Mouse (Mus musculus): ENCODE data around the gene Mtif3. TPM values are rescaled to one million over a fixed set of nuclear protein-coding genes. Genes with fewer than 3 reads are reported as not detected.
"Not testable (repeated sequence)": the region's sequence is repeated elsewhere in the genome, so short reads cannot be mapped to it uniquely, and the experiment has no call there.

Gene Mtif3
- polyA plus RNA-seq, 1 experiment from 2014 or later = 28.5 TPM

DNA sequence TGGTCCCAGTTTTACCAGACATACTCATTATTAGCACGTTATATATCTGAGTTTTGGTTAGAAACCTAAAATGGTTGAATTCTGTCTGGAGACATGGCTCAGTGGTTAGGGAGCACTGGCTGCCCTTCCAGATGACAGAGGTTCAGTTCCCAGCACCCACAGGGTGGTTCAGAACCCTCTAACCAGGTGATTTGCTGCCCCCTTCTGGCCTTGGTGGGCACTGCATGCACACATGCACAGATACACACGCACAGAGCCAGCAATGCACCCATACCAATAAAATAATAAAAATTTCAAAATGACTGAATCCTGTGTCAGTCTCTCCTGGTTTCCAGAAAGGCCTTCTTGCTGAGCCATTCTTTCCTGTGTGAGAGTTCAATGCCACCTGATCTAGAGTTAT, 19.0 kb downstream of the Mtif3 start:
- H3K9me3 ChIP-seq (ENCODE audit: control insufficient read depth, low read length) = no peaks in the 10 kb centered on the region
- H3K9ac ChIP-seq = no peak overlapping the region
- H3K36me3 ChIP-seq (replicated peaks; ENCODE audit: control insufficient read depth, insufficient read depth) = no peaks in the 10 kb centered on the region
- H3K4me2 ChIP-seq (replicated peaks) = no peak overlapping the region
- peaks cover 5% of the 10 kb centered on the region for H3K4me1 ChIP-seq (replicated peaks; ENCODE audit: control insufficient read depth, insufficient read depth, low read length)
- no peak overlapping the region for H3K27ac ChIP-seq
- no peaks in the 10 kb centered on the region for H3K27me3 ChIP-seq (ENCODE audit: control insufficient read depth, insufficient read depth, low read length)
- ATAC-seq (ENCODE audit: low FRiP score) (no peak), DNase-seq (ENCODE audit: low spot score) (no peak)
- 99% methylated on average over 2 of the region's 2 CpGs for WGBS
- no peak overlapping the region for H3K4me3 ChIP-seq (replicated peaks; ENCODE audit: low read length)

DNA sequence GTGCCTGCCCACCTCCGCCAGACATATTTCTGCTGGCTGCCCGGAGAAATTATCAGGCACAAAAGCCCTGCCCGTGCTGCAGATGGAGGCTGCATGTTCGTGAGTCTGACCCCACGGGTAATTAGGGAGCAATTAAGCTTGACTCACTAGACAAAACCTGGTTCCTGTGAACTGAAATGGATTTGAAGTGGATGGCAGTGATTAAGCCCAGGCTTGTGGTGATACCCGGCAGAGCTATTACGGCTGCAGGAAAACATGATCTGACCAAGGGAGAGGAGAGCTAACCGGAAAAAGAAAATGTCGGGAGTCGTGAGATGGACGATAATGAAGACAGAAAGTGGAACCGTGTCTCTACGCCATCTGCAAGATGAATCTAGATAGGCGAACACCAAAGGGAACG, 20.6 kb downstream of the Mtif3 start:
- H3K36me3 ChIP-seq (replicated peaks; ENCODE audit: control insufficient read depth, insufficient read depth) = no peaks in the 10 kb centered on the region
- no peak for DNase-seq (ENCODE audit: low spot score)
- 72% methylated on average over 15 of the region's 15 CpGs for WGBS
- H3K27ac ChIP-seq = no peak overlapping the region
- H3K4me2 ChIP-seq (replicated peaks) = no peak overlapping the region
- H3K27me3 ChIP-seq (ENCODE audit: control insufficient read depth, insufficient read depth, low read length) = no peaks in the 10 kb centered on the region
- no peak for ATAC-seq (ENCODE audit: low FRiP score)
- H3K4me1 ChIP-seq (replicated peaks; ENCODE audit: control insufficient read depth, insufficient read depth, low read length) = no peaks in the 10 kb centered on the region
- H3K9ac ChIP-seq = no peak overlapping the region
- no peaks in the 10 kb centered on the region for H3K9me3 ChIP-seq (ENCODE audit: control insufficient read depth, low read length)
- H3K4me3 ChIP-seq (replicated peaks; ENCODE audit: low read length) = no peak overlapping the region

DNA sequence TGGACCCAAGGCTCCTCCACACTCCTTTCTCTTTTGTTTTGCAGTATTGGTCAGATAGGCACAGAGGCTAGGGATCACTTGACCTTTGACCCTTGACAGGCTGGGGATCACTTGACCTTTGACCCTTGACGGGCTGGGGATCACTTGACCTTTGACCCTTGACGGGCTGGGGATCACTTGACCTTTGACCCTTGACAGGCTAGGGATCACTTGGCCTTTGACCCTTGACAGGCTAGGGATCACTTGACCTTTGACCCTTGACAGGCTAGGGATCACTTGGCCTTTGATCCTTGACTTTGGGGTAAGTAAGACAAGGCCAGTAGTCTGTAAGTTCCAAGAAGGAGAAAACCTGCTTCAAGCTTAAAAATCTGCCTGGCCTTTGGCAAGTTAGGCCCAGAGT, 21.7 kb downstream of the Mtif3 start:
- peak; percentile 44 for DNase-seq (ENCODE audit: low spot score)
- WGBS = 52% methylated on average over 2 of the region's 2 CpGs
- H3K4me3 ChIP-seq (replicated peaks; ENCODE audit: low read length) = not testable (repeated sequence)

DNA sequence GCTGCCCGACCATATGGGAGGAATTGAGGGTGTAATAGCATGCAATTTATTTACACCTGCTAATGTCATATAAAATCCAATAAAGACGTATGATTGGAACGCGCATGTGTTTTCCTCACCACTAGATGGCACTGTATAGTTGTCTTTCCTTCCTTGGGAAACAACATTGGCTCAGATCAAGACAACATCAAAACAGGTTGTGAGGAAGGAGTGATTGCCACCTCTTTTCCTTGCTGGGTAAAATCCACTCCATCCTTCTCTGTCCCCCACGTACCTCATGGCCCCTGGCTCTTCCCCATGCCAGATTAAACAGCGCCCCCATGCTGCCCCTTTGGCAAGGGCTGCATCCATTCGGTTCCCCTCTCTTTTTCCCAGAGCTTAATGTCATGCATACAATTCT, 23.4 kb downstream of the Mtif3 start:
- no peaks in the 10 kb centered on the region for H3K4me1 ChIP-seq (replicated peaks; ENCODE audit: control insufficient read depth, insufficient read depth, low read length)
- no peaks in the 10 kb centered on the region for H3K9me3 ChIP-seq (ENCODE audit: control insufficient read depth, low read length)
- H3K36me3 ChIP-seq (replicated peaks; ENCODE audit: control insufficient read depth, insufficient read depth) = no peaks in the 10 kb centered on the region
- DNase-seq (ENCODE audit: low spot score) (peak; percentile 83), ATAC-seq (ENCODE audit: low FRiP score) (no peak)
- no peak overlapping the region for H3K9ac ChIP-seq
- H3K4me3 ChIP-seq (replicated peaks; ENCODE audit: low read length) = no peak overlapping the region
- no peaks in the 10 kb centered on the region for H3K27me3 ChIP-seq (ENCODE audit: control insufficient read depth, insufficient read depth, low read length)
- no peak overlapping the region for H3K27ac ChIP-seq
- 23% methylated on average over 7 of the region's 7 CpGs for WGBS
- no peak overlapping the region for H3K4me2 ChIP-seq (replicated peaks)

More for the DNA sequence above, 21.7 kb downstream of the Mtif3 start:
- ATAC-seq (ENCODE audit: low FRiP score); H3K27me3 ChIP-seq (ENCODE audit: control insufficient read depth, insufficient read depth, low read length); H3K4me1 ChIP-seq (replicated peaks; ENCODE audit: control insufficient read depth, insufficient read depth, low read length); H3K36me3 ChIP-seq (replicated peaks; ENCODE audit: control insufficient read depth, insufficient read depth); H3K27ac ChIP-seq; H3K9ac ChIP-seq; H3K9me3 ChIP-seq (ENCODE audit: control insufficient read depth, low read length); H3K4me2 ChIP-seq (replicated peaks): not testable (repeated sequence)

DNA sequence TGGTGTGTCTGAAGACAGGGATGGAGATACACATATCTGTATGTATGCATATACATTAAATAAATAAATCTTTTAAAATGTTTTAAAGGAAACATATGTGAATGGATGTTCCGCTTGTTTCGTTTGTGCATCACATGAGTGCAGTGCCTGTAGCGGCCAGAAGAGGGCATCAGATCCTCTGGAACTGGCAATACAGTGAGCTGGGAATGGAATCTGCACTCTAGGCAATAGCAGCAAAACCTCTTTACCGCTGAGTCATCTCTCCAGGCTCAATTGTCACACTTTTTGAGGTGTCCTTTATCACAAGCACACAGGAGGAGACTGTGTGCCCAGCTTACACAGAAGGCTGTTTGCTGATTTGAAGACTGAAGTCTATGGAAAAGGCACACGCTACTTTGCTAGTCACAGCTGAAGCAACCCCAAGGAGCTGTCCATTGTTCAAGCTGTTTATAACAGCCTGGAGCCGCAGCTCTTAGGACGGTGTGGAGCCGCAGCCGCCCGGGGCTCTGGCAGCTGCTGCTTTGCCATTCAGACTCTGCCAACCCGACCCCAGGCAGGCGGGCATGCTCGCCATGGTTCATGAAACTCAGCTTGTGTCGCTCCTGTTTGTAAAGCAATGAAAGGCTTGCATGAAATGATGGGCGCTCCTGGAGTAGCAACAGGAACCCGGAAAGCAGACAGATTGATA, 24.3 kb downstream of the Mtif3 start:
- H3K4me1 ChIP-seq (replicated peaks; ENCODE audit: control insufficient read depth, insufficient read depth, low read length) = no peaks in the 10 kb centered on the region
- no peak overlapping the region for H3K27ac ChIP-seq
- H3K27me3 ChIP-seq (ENCODE audit: control insufficient read depth, insufficient read depth, low read length) = no peaks in the 10 kb centered on the region
- peak; percentile 81 for ATAC-seq (ENCODE audit: low FRiP score)
- 62% methylated on average over 16 of the region's 16 CpGs for WGBS
- H3K4me2 ChIP-seq (replicated peaks) = no peak overlapping the region
- no peaks in the 10 kb centered on the region for H3K9me3 ChIP-seq (ENCODE audit: control insufficient read depth, low read length)
- no peak overlapping the region for H3K4me3 ChIP-seq (replicated peaks; ENCODE audit: low read length)
- no peak overlapping the region for H3K9ac ChIP-seq
- H3K36me3 ChIP-seq (replicated peaks; ENCODE audit: control insufficient read depth, insufficient read depth) = no peaks in the 10 kb centered on the region
- peak; percentile 45 for DNase-seq (ENCODE audit: low spot score)

DNA sequence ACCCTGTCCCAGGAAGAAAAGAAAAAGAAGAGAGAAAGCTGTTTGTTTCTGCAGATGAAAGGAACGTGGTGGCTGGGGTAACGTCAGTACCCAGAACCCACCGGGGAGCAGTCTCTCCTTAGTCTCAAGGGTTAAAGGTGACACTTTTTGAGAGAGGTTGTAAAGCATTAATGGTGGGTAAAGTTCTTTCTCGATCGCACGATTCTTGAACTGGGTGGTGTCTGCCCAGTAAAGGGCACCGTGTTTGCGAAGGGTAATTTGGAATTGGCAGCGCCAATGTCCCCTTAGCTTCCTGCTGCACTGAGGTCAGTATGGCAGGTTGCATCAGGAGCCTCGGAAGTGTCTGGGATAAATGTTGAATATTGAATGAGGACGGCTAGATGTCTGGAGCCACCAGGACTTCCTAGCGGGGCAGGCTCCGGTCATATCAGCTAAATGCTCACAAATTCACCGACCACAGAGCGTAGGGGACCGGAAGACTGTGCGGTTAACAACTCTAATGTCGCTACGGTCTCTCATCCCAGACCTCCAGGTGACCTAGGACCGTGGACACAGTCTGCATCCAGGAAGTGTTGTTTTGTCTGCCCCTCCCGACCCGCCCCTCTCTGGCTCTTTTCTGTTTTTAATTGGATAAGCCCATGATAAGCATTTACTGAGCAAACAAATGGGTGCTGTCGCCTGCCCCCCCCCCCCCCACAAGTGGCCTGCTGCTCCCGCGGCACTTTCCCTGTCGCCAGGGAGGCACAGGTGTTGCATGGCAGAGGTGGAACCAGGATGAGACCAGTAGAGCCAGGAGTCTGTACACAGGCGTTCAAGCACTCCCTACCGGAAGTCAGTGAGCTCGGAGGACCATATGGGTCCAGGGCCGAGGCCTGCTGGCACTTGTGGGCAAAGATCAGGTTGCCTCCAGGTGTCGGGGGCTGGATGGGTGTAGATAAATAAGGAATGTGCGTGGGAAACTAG, 25.8 kb downstream of the Mtif3 start:
- no peak for ATAC-seq (ENCODE audit: low FRiP score)
- H3K9me3 ChIP-seq (ENCODE audit: control insufficient read depth, low read length) = no peaks in the 10 kb centered on the region
- no peak overlapping the region for H3K4me2 ChIP-seq (replicated peaks)
- WGBS = 89% methylated on average over 32 of the region's 32 CpGs
- no peak for DNase-seq (ENCODE audit: low spot score)
- H3K36me3 ChIP-seq (replicated peaks; ENCODE audit: control insufficient read depth, insufficient read depth) = no peaks in the 10 kb centered on the region
- H3K27me3 ChIP-seq (ENCODE audit: control insufficient read depth, insufficient read depth, low read length) = no peaks in the 10 kb centered on the region
- H3K4me3 ChIP-seq (replicated peaks; ENCODE audit: low read length) = no peak overlapping the region
- H3K4me1 ChIP-seq (replicated peaks; ENCODE audit: control insufficient read depth, insufficient read depth, low read length) = no peaks in the 10 kb centered on the region
- no peak overlapping the region for H3K27ac ChIP-seq
- H3K9ac ChIP-seq = no peak overlapping the region

DNA sequence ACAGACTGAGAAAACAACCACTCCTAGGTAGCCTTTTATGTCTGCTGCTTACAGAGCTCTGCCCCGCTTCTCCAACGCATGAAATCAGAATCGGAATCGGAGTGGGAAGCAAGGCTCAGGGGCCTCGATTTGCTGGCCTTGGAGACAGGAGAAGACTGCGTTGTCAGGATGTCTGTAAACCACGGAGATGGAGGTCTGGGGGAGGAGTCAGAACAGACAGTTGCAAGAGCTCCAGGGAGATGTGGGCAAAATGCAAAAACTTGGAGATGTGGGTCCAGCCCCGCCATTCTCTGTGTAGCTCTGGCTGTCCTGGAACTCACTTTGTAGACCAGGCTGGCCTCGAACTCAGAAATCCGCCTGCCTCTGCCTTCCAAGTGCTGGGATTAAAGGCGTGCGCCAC, 30.1 kb downstream of the Mtif3 start:
- no peak overlapping the region for H3K4me3 ChIP-seq (replicated peaks; ENCODE audit: low read length)
- no peak overlapping the region for H3K9ac ChIP-seq
- H3K9me3 ChIP-seq (ENCODE audit: control insufficient read depth, low read length) = no peaks in the 10 kb centered on the region
- H3K36me3 ChIP-seq (replicated peaks; ENCODE audit: control insufficient read depth, insufficient read depth) = no peaks in the 10 kb centered on the region
- no peaks in the 10 kb centered on the region for H3K4me1 ChIP-seq (replicated peaks; ENCODE audit: control insufficient read depth, insufficient read depth, low read length)
- DNase-seq (ENCODE audit: low spot score) (no peak), ATAC-seq (ENCODE audit: low FRiP score) (no peak)
- H3K27me3 ChIP-seq (ENCODE audit: control insufficient read depth, insufficient read depth, low read length) = no peaks in the 10 kb centered on the region
- no peak overlapping the region for H3K4me2 ChIP-seq (replicated peaks)
- H3K27ac ChIP-seq = no peak overlapping the region
- 86% methylated on average over 12 of the region's 12 CpGs for WGBS

DNA sequence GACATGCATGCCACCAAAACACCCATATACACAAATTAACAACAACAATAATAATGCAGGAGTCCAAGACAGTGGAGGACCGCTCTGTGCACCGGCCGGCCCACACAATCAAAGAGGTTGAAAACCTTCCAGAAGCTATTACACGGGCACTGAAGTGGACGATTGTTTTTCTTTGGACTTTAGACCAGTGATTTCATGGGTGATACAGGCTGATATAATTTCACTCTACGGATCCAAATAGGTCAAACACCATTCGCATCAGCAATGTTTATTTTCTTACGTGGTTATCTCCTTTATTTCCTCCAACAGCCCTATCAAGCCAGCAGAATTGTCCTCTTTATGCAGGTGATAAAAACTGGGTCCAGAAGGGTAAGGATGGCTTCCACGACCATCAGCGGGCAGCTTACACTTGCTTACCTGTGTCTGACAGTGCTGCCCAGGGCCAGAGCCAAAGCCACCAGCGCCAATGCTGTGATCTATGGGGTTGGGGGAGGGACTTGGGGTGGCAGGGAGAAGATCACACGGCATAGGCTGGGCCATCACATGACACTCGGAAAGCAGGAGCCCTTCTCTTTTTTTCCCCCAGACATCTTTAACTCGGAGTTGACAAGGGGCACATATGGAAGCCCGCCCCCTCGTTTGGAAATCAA, 31.6 kb downstream of the Mtif3 start:
- ATAC-seq (ENCODE audit: low FRiP score) = no peak
- no peaks in the 10 kb centered on the region for H3K9me3 ChIP-seq (ENCODE audit: control insufficient read depth, low read length)
- no peak overlapping the region for H3K9ac ChIP-seq
- H3K36me3 ChIP-seq (replicated peaks; ENCODE audit: control insufficient read depth, insufficient read depth) = no peaks in the 10 kb centered on the region
- H3K4me1 ChIP-seq (replicated peaks; ENCODE audit: control insufficient read depth, insufficient read depth, low read length) = no peaks in the 10 kb centered on the region
- no peaks in the 10 kb centered on the region for H3K27me3 ChIP-seq (ENCODE audit: control insufficient read depth, insufficient read depth, low read length)
- H3K4me2 ChIP-seq (replicated peaks) = no peak overlapping the region
- 84% methylated on average over 16 of the region's 16 CpGs for WGBS
- no peak for DNase-seq (ENCODE audit: low spot score)
- no peak overlapping the region for H3K27ac ChIP-seq
- H3K4me3 ChIP-seq (replicated peaks; ENCODE audit: low read length) = no peak overlapping the region

DNA sequence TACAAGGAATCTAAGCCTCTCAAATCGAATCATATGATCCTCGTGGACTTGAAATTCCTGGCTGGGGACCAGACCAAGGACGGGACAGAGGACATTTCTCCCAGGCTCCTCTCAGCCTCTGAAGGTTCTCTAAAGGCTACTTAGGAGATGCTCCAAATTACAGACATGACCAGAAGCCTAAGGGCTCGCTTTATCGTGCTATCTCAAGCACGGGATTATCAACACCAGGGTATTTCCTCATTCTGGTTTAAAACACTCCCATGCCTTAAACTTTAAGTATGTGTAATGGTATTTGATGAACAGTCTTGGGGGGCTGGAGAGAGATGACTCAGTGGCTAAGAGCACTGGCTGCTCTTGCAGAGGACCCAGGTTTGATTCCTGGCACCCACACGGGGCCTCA, 32.2 kb downstream of the Mtif3 start:
- 93% methylated on average over 7 of the region's 7 CpGs for WGBS

More for the DNA sequence above, 32.2 kb downstream of the Mtif3 start:
- H3K4me3 ChIP-seq (replicated peaks; ENCODE audit: low read length) = no peak overlapping the region
- ATAC-seq (ENCODE audit: low FRiP score) (no peak), DNase-seq (ENCODE audit: low spot score) (no peak)
- no peak overlapping the region for H3K9ac ChIP-seq
- H3K27ac ChIP-seq = no peak overlapping the region
- no peaks in the 10 kb centered on the region for H3K27me3 ChIP-seq (ENCODE audit: control insufficient read depth, insufficient read depth, low read length)
- H3K9me3 ChIP-seq (ENCODE audit: control insufficient read depth, low read length) = no peaks in the 10 kb centered on the region
- no peaks in the 10 kb centered on the region for H3K36me3 ChIP-seq (replicated peaks; ENCODE audit: control insufficient read depth, insufficient read depth)
- no peak overlapping the region for H3K4me2 ChIP-seq (replicated peaks)
- H3K4me1 ChIP-seq (replicated peaks; ENCODE audit: control insufficient read depth, insufficient read depth, low read length) = no peaks in the 10 kb centered on the region
